Mouse (Mus musculus): ENCODE data around the gene Rb1. TPM values are rescaled to one million over a fixed set of nuclear protein-coding genes. Genes with fewer than 3 reads are reported as not detected.

The Rb1 gene
- polyA plus RNA-seq (2015; fragmentation: Nextera tagmentation; extraction: Ambion mirVana) = 22.9 and 26.0 TPM in 2 replicates

- peak within 1 kb of the TSS; percentile 89 for H3K4me2 ChIP-seq
- H3K9ac ChIP-seq = peak within 1 kb of the TSS; percentile 68
- H3K9me3 ChIP-seq = no peaks in the 10 kb centered on the region
- H3K36me3 ChIP-seq = no peaks in the 10 kb centered on the region
- under 1% methylated on average over 88 of the region's 135 CpGs for WGBS
- H3K4me1 ChIP-seq = no peaks in the 10 kb centered on the region
- ATAC-seq (ENCODE audit: insufficient read depth, low FRiP score, low read depth) = peak; percentile 94
- peak within 1 kb of the TSS; percentile 84 for H3K27ac ChIP-seq
- no peaks in the 10 kb centered on the region for H3K27me3 ChIP-seq (replicated peaks)
- H3K4me3 ChIP-seq (replicated peaks) = peak within 1 kb of the TSS; percentile 92
Observed at GRCm38 (mm10) chr14:73325456-73326381, at the start of gene Rb1. Gene Rb1, minus strand, starts transcription at chr14:73325822.

DNA sequence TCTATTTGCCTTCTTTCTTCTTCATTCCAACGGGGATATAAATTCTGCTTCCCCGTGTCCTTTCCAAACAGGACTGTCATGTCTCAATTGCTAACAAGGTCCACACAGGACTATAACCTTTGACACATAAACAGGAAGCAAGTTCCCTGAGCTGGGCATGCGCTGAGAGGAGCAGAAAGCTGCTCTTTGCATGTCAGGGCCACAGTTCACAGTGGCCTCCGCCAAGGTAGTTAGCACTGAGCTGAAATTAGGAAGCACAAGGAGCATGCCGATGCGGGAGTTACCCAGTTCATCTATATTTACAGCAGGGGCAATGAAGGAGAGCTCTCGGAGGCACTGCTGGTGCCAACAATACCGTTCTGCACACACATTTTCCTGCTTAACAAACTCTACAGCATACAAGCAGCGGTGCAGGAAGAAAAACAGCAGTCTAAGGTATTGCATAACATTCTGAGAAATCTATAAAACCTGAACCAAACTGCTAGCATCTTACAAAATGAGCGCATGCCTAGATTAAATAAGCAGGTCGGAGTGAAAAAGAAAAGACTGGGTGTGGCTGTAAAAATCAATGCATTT is 48.8 kb upstream of the Rb1 start:
- H3K4me2 ChIP-seq = no peak overlapping the region
- H3K4me1 ChIP-seq = peaks cover 33% of the 10 kb centered on the region
- 46% methylated on average over 11 of the region's 11 CpGs for WGBS
- peak overlapping the region; percentile 36; the same call in 1 of the 2 replicates for H3K27ac ChIP-seq
- H3K9me3 ChIP-seq = no peaks in the 10 kb centered on the region
- no peak overlapping the region for H3K9ac ChIP-seq
- H3K36me3 ChIP-seq = peaks cover 12% of the 10 kb centered on the region; the same call in 1 of the 2 replicates
- H3K27me3 ChIP-seq (replicated peaks) = no peaks in the 10 kb centered on the region
- no peak overlapping the region for H3K4me3 ChIP-seq (replicated peaks)
- no peak for ATAC-seq (ENCODE audit: insufficient read depth, low FRiP score, low read depth)

GRCm38 (mm10) chr14:73373606-73374005 is 48.0 kb upstream of the Rb1 start:
- Histone ChIP-seq H3K4me1 (peaks cover 33% of the 10 kb centered on the region), H3K27me3 (replicated peaks) (no peaks in the 10 kb centered on the region), H3K9me3 (no peaks in the 10 kb centered on the region), H3K9ac (no peak overlapping the region), H3K36me3 (peaks cover 9% of the 10 kb centered on the region; the same call in 1 of the 2 replicates), H3K4me2 (no peak overlapping the region), H3K27ac (no peak overlapping the region), H3K4me3 (replicated peaks) (no peak overlapping the region)
- peak; percentile 14; the same call in 1 of the 2 replicates for ATAC-seq (ENCODE audit: insufficient read depth, low FRiP score, low read depth)
- WGBS = 57% methylated on average over 8 of the region's 8 CpGs

GRCm38 (mm10) chr14:73372990-73373389 is 47.4 kb upstream of the Rb1 start:
- WGBS = 75% methylated on average over 4 of the region's 4 CpGs
- H3K9ac ChIP-seq = no peak overlapping the region
- H3K4me2 ChIP-seq = no peak overlapping the region
- no peak overlapping the region for H3K4me3 ChIP-seq (replicated peaks)
- ATAC-seq (ENCODE audit: insufficient read depth, low FRiP score, low read depth) = no peak
- H3K9me3 ChIP-seq = no peaks in the 10 kb centered on the region
- H3K4me1 ChIP-seq = peaks cover 33% of the 10 kb centered on the region
- no peak overlapping the region for H3K27ac ChIP-seq
- no peaks in the 10 kb centered on the region for H3K27me3 ChIP-seq (replicated peaks)
- peaks cover 15% of the 10 kb centered on the region for H3K36me3 ChIP-seq

DNA sequence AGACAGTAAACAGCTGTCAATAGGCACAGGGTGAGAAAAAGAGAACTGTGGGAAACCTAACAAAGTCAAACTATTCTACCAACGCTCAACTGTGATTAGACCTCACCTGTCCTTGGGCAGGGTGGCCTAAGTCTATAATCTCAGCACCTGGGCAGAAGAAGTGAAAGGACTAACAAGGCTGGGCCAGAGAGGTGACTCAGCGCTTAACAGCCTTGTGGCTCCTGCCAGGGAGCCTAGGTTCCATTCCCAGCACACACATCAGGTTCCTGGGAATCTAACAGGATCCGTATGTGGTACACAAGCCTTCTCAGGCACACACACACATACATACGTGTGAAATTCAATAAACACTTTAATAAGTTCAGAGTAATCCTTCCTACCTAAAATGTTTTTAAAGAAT is 46.0 kb upstream of the Rb1 start:
- H3K4me2 ChIP-seq = no peak overlapping the region
- H3K9ac ChIP-seq = no peak overlapping the region
- no peaks in the 10 kb centered on the region for H3K9me3 ChIP-seq
- ATAC-seq (ENCODE audit: insufficient read depth, low FRiP score, low read depth) = no peak
- peaks cover 21% of the 10 kb centered on the region for H3K4me1 ChIP-seq
- no peak overlapping the region for H3K4me3 ChIP-seq (replicated peaks)
- no peaks in the 10 kb centered on the region for H3K27me3 ChIP-seq (replicated peaks)
- H3K27ac ChIP-seq = no peak overlapping the region
- WGBS = 75% methylated on average over 4 of the region's 4 CpGs
- peaks cover 27% of the 10 kb centered on the region for H3K36me3 ChIP-seq

GRCm38 (mm10) chr14:73370695-73371372 is 45.2 kb upstream of the Rb1 start:
- no peak overlapping the region for H3K9ac ChIP-seq
- no peak overlapping the region for H3K4me3 ChIP-seq (replicated peaks)
- ATAC-seq (ENCODE audit: insufficient read depth, low FRiP score, low read depth) = no peak
- H3K36me3 ChIP-seq = peaks cover 32% of the 10 kb centered on the region
- no peaks in the 10 kb centered on the region for H3K27me3 ChIP-seq (replicated peaks)
- H3K27ac ChIP-seq = no peak overlapping the region
- 78% methylated on average over 23 of the region's 23 CpGs for WGBS
- H3K4me2 ChIP-seq = no peak overlapping the region
- H3K9me3 ChIP-seq = no peaks in the 10 kb centered on the region
- peaks cover 21% of the 10 kb centered on the region for H3K4me1 ChIP-seq

DNA sequence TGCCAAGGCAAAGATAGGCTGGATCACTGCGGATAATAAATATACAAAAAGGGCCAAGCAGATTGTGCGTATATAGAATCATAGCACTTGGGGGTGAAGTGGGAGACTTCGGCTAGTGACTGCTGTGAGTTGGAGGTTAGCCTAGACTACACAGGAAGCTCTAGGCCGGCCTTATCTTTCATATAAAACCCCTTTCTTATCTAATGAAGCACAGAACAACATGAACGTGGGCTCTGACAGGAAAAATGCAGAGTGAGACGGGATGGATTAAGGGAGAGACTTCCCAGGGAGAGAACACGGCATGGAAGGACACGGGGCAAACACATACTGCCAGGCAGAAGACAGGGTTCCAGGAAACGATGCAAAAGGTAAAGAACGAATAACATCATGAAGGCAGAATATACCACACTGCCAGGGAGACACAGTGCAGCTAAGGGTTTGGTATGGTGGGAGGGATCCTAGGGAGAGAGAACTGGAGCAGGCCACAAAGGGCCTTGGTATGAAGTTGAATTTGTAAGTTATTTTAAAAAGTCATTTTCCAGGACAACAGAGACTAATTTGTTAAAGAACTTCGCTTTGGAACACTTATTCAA is 44.6 kb upstream of the Rb1 start:
- ATAC-seq (ENCODE audit: insufficient read depth, low FRiP score, low read depth) = no peak
- H3K9ac ChIP-seq = no peak overlapping the region
- no peaks in the 10 kb centered on the region for H3K27me3 ChIP-seq (replicated peaks)
- peaks cover 38% of the 10 kb centered on the region for H3K36me3 ChIP-seq
- H3K9me3 ChIP-seq = no peaks in the 10 kb centered on the region
- H3K4me3 ChIP-seq (replicated peaks) = no peak overlapping the region
- H3K4me1 ChIP-seq = peaks cover 17% of the 10 kb centered on the region
- H3K27ac ChIP-seq = no peak overlapping the region
- WGBS = 76% methylated on average over 11 of the region's 11 CpGs
- H3K4me2 ChIP-seq = no peak overlapping the region

- no peak overlapping the region for H3K4me3 ChIP-seq (replicated peaks)
- H3K36me3 ChIP-seq = peaks cover 41% of the 10 kb centered on the region
- H3K27ac ChIP-seq = no peak overlapping the region
- peaks cover 13% of the 10 kb centered on the region for H3K4me1 ChIP-seq
- no peaks in the 10 kb centered on the region for H3K27me3 ChIP-seq (replicated peaks)
- no peak overlapping the region for H3K4me2 ChIP-seq
- no peak overlapping the region for H3K9ac ChIP-seq
- H3K9me3 ChIP-seq = no peaks in the 10 kb centered on the region
- 71% methylated on average over 4 of the region's 4 CpGs for WGBS
- ATAC-seq (ENCODE audit: insufficient read depth, low FRiP score, low read depth) = no peak
Observed at GRCm38 (mm10) chr14:73369634-73370033, 44.0 kb upstream of the Rb1 start.

DNA sequence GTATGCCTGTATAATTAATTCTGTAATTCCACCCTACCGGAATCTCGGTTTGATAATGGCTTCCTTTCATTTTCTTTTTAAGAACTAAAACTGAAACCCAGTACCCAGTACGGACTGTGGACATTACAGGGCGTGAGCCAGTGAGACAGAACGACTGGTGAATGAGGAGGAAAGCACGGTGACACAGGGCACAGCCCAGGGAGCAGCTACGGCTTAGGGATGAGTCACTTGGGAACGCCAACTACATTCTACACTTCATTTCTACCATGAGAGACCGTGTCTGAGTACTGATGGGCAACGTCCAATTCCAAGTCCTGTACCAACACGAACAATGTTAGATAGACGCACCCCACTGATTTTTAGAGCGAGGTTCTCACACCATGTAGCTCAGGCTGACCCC is 43.3 kb upstream of the Rb1 start:
- H3K9ac ChIP-seq = no peak overlapping the region
- ATAC-seq (ENCODE audit: insufficient read depth, low FRiP score, low read depth) = peak; percentile 3; the same call in 1 of the 2 replicates
- WGBS = 94% methylated on average over 13 of the region's 13 CpGs
- no peak overlapping the region for H3K27ac ChIP-seq
- peaks cover 48% of the 10 kb centered on the region for H3K36me3 ChIP-seq
- peaks cover 6% of the 10 kb centered on the region for H3K4me1 ChIP-seq
- H3K9me3 ChIP-seq = no peaks in the 10 kb centered on the region
- no peaks in the 10 kb centered on the region for H3K27me3 ChIP-seq (replicated peaks)
- H3K4me3 ChIP-seq (replicated peaks) = no peak overlapping the region
- no peak overlapping the region for H3K4me2 ChIP-seq

DNA sequence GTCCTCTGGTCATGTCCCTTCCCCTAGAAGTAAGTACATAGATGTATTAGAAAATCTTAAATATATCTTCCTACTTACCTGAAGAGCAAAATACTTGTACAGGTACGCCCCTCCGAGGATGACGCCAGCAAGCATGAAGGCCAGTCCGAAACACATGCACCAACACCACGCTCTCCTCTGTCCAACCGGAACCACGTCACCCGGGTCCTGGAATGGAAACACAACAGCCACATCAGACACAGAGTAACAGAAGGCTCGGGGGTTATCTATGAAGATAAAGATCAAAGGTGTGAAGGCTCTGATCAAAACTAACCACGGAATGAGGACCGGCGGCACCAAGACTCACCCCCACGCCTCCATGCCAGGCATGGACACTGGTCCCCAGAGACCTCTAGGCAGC is 42.6 kb upstream of the Rb1 start:
- Histone ChIP-seq H3K9me3 (no peaks in the 10 kb centered on the region), H3K4me1 (0 out of 2 replicates have a peak, but pooled peaks cover 2% of the 10 kb centered on the region), H3K27me3 (replicated peaks) (no peaks in the 10 kb centered on the region), H3K36me3 (peaks cover 56% of the 10 kb centered on the region), H3K4me3 (replicated peaks) (no peak overlapping the region), H3K4me2 (no peak overlapping the region), H3K27ac (no peak overlapping the region), H3K9ac (no peak overlapping the region)
- ATAC-seq (ENCODE audit: insufficient read depth, low FRiP score, low read depth) = no peak
- WGBS = 89% methylated on average over 13 of the region's 13 CpGs

DNA sequence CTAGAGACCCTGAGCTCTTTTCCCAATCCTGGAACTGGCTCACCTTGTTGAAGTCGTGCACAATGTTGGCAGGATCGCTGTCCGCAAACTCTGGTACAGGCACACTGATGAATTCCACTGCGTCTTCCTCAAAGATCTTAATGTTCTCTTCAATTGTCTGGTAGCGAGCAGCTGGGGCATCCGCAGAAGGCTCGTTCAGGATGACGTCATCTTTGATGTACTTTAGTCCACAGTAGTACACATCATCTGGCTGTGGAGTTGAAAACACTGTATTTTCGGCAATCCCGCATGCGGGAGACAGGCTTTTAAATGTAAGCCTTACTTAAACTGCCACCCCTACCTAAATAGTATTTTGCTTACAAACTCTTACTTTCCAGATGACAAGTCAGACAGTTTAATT is 40.7 kb upstream of the Rb1 start:
- Histone ChIP-seq H3K4me1 (0 out of 2 replicates have a peak, but pooled peaks cover 2% of the 10 kb centered on the region), H3K4me3 (replicated peaks) (no peak overlapping the region), H3K9me3 (no peaks in the 10 kb centered on the region), H3K9ac (no peak overlapping the region), H3K36me3 (peaks cover 69% of the 10 kb centered on the region), H3K27me3 (replicated peaks) (no peaks in the 10 kb centered on the region), H3K4me2 (no peak overlapping the region), H3K27ac (no peak overlapping the region)
- 81% methylated on average over 11 of the region's 11 CpGs for WGBS
- ATAC-seq (ENCODE audit: insufficient read depth, low FRiP score, low read depth) = no peak
